Mouse (Mus musculus) CH12.LX (cell line): Measurements from ENCODE around the gene Psmd9.
A peak's percentile ranks its signal among the peaks of the same experiment; 100 is the strongest.

Source experiments
- CTCF ChIP-seq, 2 experiments: IDR thresholded peaks in 1 of 2; conservative IDR thresholded peaks in 1 of 2; 2 replicates each; pipeline ENCODE4 v1.5.1; 2011 to 2012; ENCODE audit warnings: low read depth in 2 of 2, low read length in 2 of 2, improper control_type of control experiment in 1 of 2, inconsistent platforms in 1 of 2, mild to moderate bottlenecking in 1 of 2, moderate library complexity in 1 of 2
- E2F4 ChIP-seq: IDR thresholded peaks from 2 replicates; pipeline ENCODE4 v1.6.1; 2011; ENCODE audit warnings: low read depth, low read length, improper control_type of control experiment; ENCODE audit not compliant: insufficient replicate concordance
- EP300 ChIP-seq: IDR thresholded peaks from 2 replicates; pipeline ENCODE4 v1.6.1; 2011; ENCODE audit warnings: low read length, improper control_type of control experiment
- JUN ChIP-seq: IDR thresholded peaks from 2 replicates; pipeline ENCODE4 v1.6.1; 2011; ENCODE audit warnings: low read depth, mild to moderate bottlenecking, low read length, improper control_type of control experiment, moderate library complexity; ENCODE audit not compliant: insufficient read depth
- MYC ChIP-seq: IDR thresholded peaks from 2 replicates; pipeline ENCODE4 v1.6.1; 2011; ENCODE audit warnings: low read depth, mild to moderate bottlenecking, improper control_type of control experiment, low read length
- NELFE ChIP-seq: IDR thresholded peaks from 2 replicates; pipeline ENCODE4 v1.6.1; 2011; ENCODE audit warnings: low read depth, low read length, improper control_type of control experiment
- POLR2A ChIP-seq: IDR thresholded peaks from 2 replicates; pipeline ENCODE4 v1.6.1; 2011; ENCODE audit warnings: low read depth, mild to moderate bottlenecking, improper control_type of control experiment, low read length
- SMC3 ChIP-seq: IDR thresholded peaks from 2 replicates; pipeline ENCODE4 v1.6.1; 2011; ENCODE audit warnings: low read depth, low read length, improper control_type of control experiment
- USF2 ChIP-seq: conservative IDR thresholded peaks from 2 replicates; pipeline ENCODE4 v1.6.1; 2011; ENCODE audit warnings: low read depth, low read length, improper control_type of control experiment
- ZC3H11A ChIP-seq: IDR thresholded peaks from 2 replicates; pipeline ENCODE4 v1.6.1; 2012; ENCODE audit warnings: low read depth, mild to moderate bottlenecking, inconsistent platforms, low read length, improper control_type of control experiment
- ZNF384 ChIP-seq: IDR thresholded peaks from 2 replicates; pipeline ENCODE4 v1.6.1; 2012; ENCODE audit warnings: low read depth, low read length, improper control_type of control experiment, inconsistent platforms

DNA sequence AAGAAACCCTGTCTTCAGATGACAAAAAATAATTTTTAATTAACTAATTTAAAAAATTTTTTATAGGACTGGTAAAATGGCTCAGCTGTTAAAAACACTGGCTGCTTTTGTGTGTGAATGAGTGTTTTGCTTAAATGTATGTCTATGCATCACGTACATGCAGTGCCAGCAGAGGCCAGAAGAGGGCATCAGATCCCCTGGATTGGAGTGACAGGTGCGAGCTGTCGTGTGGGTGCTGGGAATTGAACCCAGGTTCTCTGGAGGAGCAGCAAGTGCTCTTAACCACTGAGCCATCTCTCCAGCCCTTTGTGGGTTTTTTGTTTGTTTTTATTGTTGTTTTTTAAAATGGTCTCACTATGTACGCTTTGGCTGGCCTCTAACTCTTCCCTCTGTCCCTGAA, 47.0 kb upstream of the Psmd9 start:
- TF ChIP-seq EP300 (no peak), POLR2A (no peak), CTCF (conservative IDR thresholded peaks at IDR 0.05 in 1 of 2, IDR thresholded peaks at IDR 0.05 in 1 of 2; ENCODE audit: low read depth in 2 of 2, low read length in 2 of 2) (peak; percentile 9 to 60; a peak in 2 of 4 replicates), SMC3 (peak; percentile 58), ZNF384 (no peak), MYC (no peak), NELFE (no peak), USF2 (no peak), JUN (no peak), ZC3H11A (no peak), E2F4 (no peak)
